Mouse (Mus musculus) heart, postnatal 0 days (tissue): ENCODE results near the gene Gm43951. TPM values are rescaled to one million over a fixed set of nuclear protein-coding genes. Genes with fewer than 3 reads are reported as not detected.
A peak's percentile ranks its signal among the peaks of the same experiment; 100 is the strongest.

ENCODE experiments used
- ATAC-seq: fragments of 200-750 bp; cut with Nextera tagmentation; 2 replicates; pipeline ENCODE4 v1.8.0; 2017; ENCODE audit warnings: low read depth, moderate number of reproducible peaks, moderate library complexity; ENCODE audit not compliant: insufficient read depth
- DNase-seq: peaks from one replicate; pipeline ENCODE4 v3.0.0-alpha.2; 2016; ENCODE audit warnings: low spot score
- H3K27ac ChIP-seq: fragments of 300-500 bp; sonication (generic); 2 replicates; pipeline ENCODE4 v1.5.1; 2014; ENCODE audit warnings: low read depth, mild to moderate bottlenecking
- H3K27me3 ChIP-seq: fragments of 300-500 bp; sonication (generic); 2 replicates; pipeline ENCODE4 v1.6.1; 2014; ENCODE audit warnings: low read length, mixed read lengths; ENCODE audit not compliant: control insufficient read depth, insufficient read depth
- H3K36me3 ChIP-seq: fragments of 300-500 bp; sonication (generic); replicated peaks from 2 replicates; pipeline ENCODE4 v1.6.1; 2014; ENCODE audit warnings: low read length, mixed read lengths; ENCODE audit not compliant: control insufficient read depth, insufficient read depth
- H3K4me1 ChIP-seq: fragments of 300-500 bp; sonication (generic); 2 replicates; pipeline ENCODE4 v1.6.1; 2014; ENCODE audit warnings: antibody characterized with exemption; ENCODE audit not compliant: control insufficient read depth, insufficient read depth
- H3K4me2 ChIP-seq: fragments of 300-500 bp; sonication (generic); 2 replicates; pipeline ENCODE4 v1.6.1; 2014; ENCODE audit warnings: low read depth, mild to moderate bottlenecking, low read length, moderate library complexity
- H3K4me3 ChIP-seq: fragments of 300-500 bp; sonication (generic); 2 replicates; pipeline ENCODE4 v1.5.1; 2014; ENCODE audit warnings: low read depth, low read length
- H3K9ac ChIP-seq: fragments of 300-500 bp; sonication (generic); replicated peaks from 2 replicates; pipeline ENCODE4 v1.6.1; 2014; ENCODE audit warnings: low read depth, low read length, mixed read lengths
- H3K9me3 ChIP-seq: fragments of 300-500 bp; sonication (generic); replicated peaks from 2 replicates; pipeline ENCODE4 v1.6.1; 2016; ENCODE audit warnings: low read length; ENCODE audit not compliant: control insufficient read depth
- CTCF ChIP-seq: IDR thresholded peaks from 2 replicates; pipeline ENCODE4 v1.5.1; 2016; ENCODE audit warnings: antibody characterized with exemption, control low read depth, low read depth
- EP300 ChIP-seq: IDR thresholded peaks from 2 replicates; pipeline ENCODE4 v1.6.1; 2016; ENCODE audit warnings: antibody characterized with exemption, low read depth
- WGBS: fragments of 180-500 bp; shearing (Covaris S2); extraction: QIAGEN DNeasy Blood & Tissue Kit; methylation state at CpG from one replicate; pipeline ENCODE4 v1.1.7; 2014; 5-methylcytosine and 5-hydroxymethylcytosine counted together
- polyA plus RNA-seq: library from polyadenylated mRNA; unstranded; fragments of >200 nt; fragmentation: Nextera tagmentation; extraction: Ambion mirVana; gene quantifications from 2 replicates; pipeline ENCODE4 v1.2.1, GENCODE M21; 2015
- total RNA-seq: library from RNA; depleted of rRNA; stranded (reverse); fragments of >200 nt; gene quantifications from 2 replicates; pipeline ENCODE4 v1.2.3, GENCODE M21; 2014; ENCODE audit warnings: low replicate concordance

The Gm43951 gene
- total and polyA plus RNA-seq, 2 experiments from 2014 or later, result 0.07 TPM; not detected in 1

GRCm38 (mm10) chr11:72224865-72225264, 18.2 kb upstream of the Gm43951 start:
- no peak overlapping the region for H3K9ac ChIP-seq
- ATAC-seq (peak; percentile 63), DNase-seq (peak; percentile 63)
- peak; percentile 93 for TF ChIP-seq CTCF
- no peak for TF ChIP-seq EP300
- H3K27me3 ChIP-seq, result no peaks in the 10 kb centered on the region
- no peak overlapping the region for H3K4me2 ChIP-seq
- no peak overlapping the region for H3K27ac ChIP-seq
- H3K4me1 ChIP-seq, result no peaks in the 10 kb centered on the region
- H3K4me3 ChIP-seq, result no peak overlapping the region
- H3K9me3 ChIP-seq, result no peaks in the 10 kb centered on the region
- WGBS, result 9% methylated on average over 5 of the region's 5 CpGs
- no peaks in the 10 kb centered on the region for H3K36me3 ChIP-seq

- H3K27me3 ChIP-seq, result no peaks in the 10 kb centered on the region
- no peak overlapping the region for H3K4me3 ChIP-seq
- TF ChIP-seq EP300 (no peak), CTCF (no peak)
- no peaks in the 10 kb centered on the region for H3K4me1 ChIP-seq
- H3K4me2 ChIP-seq, result no peak overlapping the region
- H3K9ac ChIP-seq, result no peak overlapping the region
- WGBS, result 59% methylated on average over 4 of the region's 4 CpGs
- no peaks in the 10 kb centered on the region for H3K9me3 ChIP-seq
- no peaks in the 10 kb centered on the region; the same call in 1 of the 2 replicates for H3K36me3 ChIP-seq
- no peak for DNase-seq
- ATAC-seq, result no peak
- H3K27ac ChIP-seq, result no peak overlapping the region
These were observed 16.8 kb upstream of the Gm43951 start for GRCm38 (mm10) chr11:72223414-72223813.

GRCm38 (mm10) chr11:72221278-72221677, 14.6 kb upstream of the Gm43951 start:
- Histone ChIP-seq H3K4me1 (no peaks in the 10 kb centered on the region), H3K27ac (no peak overlapping the region), H3K4me3 (no peak overlapping the region), H3K36me3 (no peaks in the 10 kb centered on the region; the same call in 1 of the 2 replicates), H3K4me2 (no peak overlapping the region), H3K9me3 (no peaks in the 10 kb centered on the region), H3K9ac (no peak overlapping the region), H3K27me3 (no peaks in the 10 kb centered on the region)
- peak; percentile 61 for DNase-seq
- ATAC-seq, result peak; percentile 41; the same call in 1 of the 2 replicates
- no peak for TF ChIP-seq EP300
- TF ChIP-seq CTCF, result peak; percentile 84
- 13% methylated on average over 6 of the region's 6 CpGs for WGBS

- Histone ChIP-seq H3K27ac (no peak overlapping the region), H3K36me3 (peaks cover under 1% of the 10 kb centered on the region; the same call in 1 of the 2 replicates), H3K27me3 (no peaks in the 10 kb centered on the region), H3K4me1 (no peaks in the 10 kb centered on the region), H3K9me3 (no peaks in the 10 kb centered on the region), H3K4me2 (no peak overlapping the region), H3K9ac (no peak overlapping the region), H3K4me3 (no peak overlapping the region)
- TF ChIP-seq EP300 (no peak), CTCF (no peak)
- ATAC-seq (no peak), DNase-seq (no peak)
- WGBS, result 73% methylated on average over 5 of the region's 5 CpGs
These were observed 10.5 kb upstream of the Gm43951 start for GRCm38 (mm10) chr11:72217116-72217515.

- Histone ChIP-seq H3K27me3 (no peaks in the 10 kb centered on the region), H3K9ac (peak within 1 kb of the TSS; percentile 79), H3K4me2 (peak within 1 kb of the TSS; percentile 96), H3K9me3 (no peaks in the 10 kb centered on the region), H3K27ac (peak within 1 kb of the TSS; percentile 78), H3K4me3 (peak within 1 kb of the TSS; percentile 83), H3K4me1 (no peaks in the 10 kb centered on the region), H3K36me3 (peaks cover 17% of the 10 kb centered on the region)
- DNase-seq (peak; percentile 58), ATAC-seq (peak; percentile 74)
- WGBS, result under 1% methylated on average over 29 of the region's 29 CpGs
- TF ChIP-seq CTCF (no peak), EP300 (no peak; the same call in 1 of the 2 replicates)
These were observed 8.8 kb upstream of the Gm43951 start, which contains the start of gene Med31 for GRCm38 (mm10) chr11:72215410-72215797. Gene Med31 (minus strand): TSS chr11:72215592.
